Mouse (Mus musculus): ENCODE data around the gene Shoc2.

Shoc2 gene

GRCm38 (mm10) chr19:54035100-54035499 is 91.0 kb downstream of the Shoc2 start:
- no peak for DNase-seq (ENCODE audit: low spot score in 2 of 2)

DNA sequence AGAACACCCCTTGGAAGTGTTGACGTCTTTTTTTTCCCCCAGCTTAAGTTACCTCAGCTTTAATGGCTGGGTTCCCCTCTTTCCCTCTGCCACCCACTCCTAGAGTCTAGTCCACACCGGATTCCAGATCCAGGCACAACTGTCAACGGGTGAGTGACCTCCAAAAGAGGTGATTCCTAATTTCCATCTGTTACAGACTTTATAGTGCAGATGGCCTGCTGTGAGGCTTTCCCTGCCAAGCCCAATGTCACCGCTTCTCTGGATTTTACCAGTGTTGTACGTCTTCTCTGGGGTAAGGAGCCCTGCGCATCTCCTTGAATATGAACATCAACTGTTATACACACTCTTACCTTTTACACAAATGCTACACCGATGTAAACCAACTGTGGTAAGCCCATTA is 95.3 kb downstream of the Shoc2 start:
- DNase-seq (ENCODE audit: low spot score in 2 of 2): no peak

DNA sequence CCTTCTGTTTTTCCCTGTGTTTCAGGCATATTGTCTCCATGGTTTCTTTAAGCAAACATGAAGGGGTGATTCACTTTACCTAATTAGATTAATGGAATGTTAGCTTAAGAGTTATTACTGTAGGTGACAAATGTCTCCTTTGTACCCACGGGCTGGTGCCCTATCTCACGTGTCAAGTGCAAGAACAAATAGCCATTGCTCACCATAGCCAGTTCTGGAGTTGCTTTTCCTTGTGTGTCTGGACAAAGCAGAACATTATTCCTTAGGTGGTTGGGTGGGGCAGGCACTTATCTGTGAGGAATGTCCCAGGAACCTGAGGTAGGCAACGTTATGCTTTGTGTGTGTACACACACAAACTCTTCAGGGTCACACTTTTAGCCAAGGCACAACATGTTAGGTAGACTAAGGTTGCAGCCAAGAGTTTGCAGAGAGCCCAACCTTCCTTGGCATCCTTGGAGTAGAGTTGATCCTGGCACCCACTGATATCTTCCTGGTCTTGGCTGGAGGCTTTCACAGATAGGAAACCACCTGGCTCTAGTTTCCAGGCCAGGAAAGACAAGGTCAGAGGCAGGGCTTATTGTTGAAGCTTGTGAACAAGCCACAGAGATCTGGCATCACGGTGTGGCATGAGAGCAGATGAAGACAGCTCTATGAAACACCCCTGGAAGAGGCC is 96.4 kb downstream of the Shoc2 start:
- no peak for DNase-seq (ENCODE audit: low spot score in 2 of 2)

DNA sequence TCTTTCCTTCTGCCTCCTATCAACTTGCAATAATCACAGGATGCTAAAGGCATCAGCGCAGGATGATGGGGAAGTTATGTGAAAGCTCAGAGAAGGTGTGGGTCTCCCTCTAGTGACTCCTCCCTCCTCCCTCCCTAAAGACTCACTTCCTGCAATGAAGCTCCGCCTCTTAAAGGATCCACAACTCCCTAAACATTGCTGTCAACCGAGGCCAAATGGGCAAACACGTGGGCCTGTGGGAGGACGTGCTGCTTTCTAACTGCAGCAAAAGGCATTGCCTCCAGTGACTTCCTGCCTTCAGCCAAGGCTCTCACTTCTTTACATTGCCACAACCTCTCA is 96.9 kb downstream of the Shoc2 start:
- no peak for DNase-seq (ENCODE audit: low spot score in 2 of 2)

- DNase-seq (ENCODE audit: low spot score in 2 of 2): no peak
Observed at GRCm38 (mm10) chr19:54043851-54044250, 99.7 kb downstream of the Shoc2 start, which contains the start of gene Adra2a. TSS of gene Adra2a (plus strand) at chr19:54044151.

GRCm38 (mm10) chr19:54044507-54045371 is 100.6 kb downstream of the Shoc2 start:
- peak; percentile 65 to 76 for DNase-seq (ENCODE audit: low spot score in 2 of 2)

- DNase-seq (ENCODE audit: low spot score in 2 of 2): peak in 1 of 2 experiments; percentile 35
Observed at GRCm38 (mm10) chr19:54045412-54045811, 101.3 kb downstream of the Shoc2 start.

DNA sequence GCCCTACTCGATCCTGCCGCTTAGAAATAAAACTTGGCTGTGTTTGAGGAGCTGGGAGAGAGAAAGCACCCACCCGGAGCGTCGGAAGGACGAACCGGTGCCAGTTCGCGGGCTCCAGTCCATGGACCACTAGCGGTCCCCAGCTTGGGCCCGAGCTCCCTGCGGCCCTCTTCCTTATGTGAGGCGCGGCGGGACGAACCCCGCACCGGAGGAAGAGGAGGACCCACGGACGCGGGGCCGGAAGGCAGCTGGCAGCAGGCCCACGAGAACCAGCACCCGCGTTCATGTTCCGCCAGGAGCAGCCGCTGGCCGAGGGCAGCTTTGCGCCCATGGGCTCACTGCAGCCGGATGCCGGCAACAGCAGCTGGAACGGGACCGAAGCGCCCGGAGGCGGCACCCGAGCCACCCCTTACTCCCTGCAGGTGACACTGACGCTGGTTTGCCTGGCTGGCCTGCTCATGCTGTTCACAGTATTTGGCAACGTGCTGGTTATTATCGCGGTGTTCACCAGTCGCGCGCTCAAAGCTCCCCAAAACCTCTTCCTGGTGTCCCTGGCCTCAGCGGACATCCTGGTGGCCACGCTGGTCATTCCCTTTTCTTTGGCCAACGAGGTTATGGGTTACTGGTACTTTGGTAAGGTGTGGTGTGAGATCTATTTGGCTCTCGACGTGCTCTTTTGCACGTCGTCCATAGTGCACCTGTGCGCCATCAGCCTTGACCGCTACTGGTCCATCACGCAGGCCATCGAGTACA is 102.0 kb downstream of the Shoc2 start:
- DNase-seq (ENCODE audit: low spot score in 2 of 2): peak in 1 of 2 experiments; percentile 44

DNA sequence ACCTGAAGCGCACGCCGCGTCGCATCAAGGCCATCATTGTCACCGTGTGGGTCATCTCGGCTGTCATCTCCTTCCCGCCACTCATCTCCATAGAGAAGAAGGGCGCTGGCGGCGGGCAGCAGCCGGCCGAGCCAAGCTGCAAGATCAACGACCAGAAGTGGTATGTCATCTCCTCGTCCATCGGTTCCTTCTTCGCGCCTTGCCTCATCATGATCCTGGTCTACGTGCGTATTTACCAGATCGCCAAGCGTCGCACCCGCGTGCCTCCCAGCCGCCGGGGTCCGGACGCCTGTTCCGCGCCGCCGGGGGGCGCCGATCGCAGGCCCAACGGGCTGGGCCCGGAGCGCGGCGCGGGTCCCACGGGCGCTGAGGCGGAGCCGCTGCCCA is 102.6 kb downstream of the Shoc2 start:
- DNase-seq (ENCODE audit: low spot score in 2 of 2): no peak

DNA sequence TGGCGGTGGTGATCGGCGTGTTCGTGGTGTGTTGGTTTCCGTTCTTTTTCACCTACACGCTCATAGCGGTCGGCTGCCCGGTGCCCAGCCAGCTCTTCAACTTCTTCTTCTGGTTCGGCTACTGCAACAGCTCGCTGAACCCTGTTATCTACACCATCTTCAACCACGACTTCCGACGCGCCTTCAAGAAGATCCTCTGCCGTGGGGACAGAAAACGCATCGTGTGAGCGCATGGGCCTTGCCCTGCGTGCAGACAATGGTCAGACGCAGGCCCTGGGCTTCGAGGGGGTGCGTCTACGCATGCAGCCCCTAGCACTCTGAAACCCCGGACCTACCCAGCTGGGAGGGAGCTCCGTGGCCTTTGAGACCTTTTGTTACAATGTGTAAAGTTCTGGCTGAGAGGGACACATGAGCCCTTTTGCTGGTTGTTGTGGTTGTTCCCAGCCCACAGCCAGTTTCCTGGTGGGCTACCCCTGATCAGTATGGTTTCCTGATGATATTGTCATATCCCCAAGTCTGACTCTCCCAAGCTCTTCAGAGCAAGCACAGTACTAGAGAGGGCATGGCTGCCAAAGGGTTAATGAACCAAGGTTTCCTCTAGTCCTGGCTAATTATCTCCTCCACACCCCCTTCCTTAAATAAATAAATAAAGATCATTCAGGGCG is 103.4 kb downstream of the Shoc2 start:
- no peak for DNase-seq (ENCODE audit: low spot score in 2 of 2)

DNA sequence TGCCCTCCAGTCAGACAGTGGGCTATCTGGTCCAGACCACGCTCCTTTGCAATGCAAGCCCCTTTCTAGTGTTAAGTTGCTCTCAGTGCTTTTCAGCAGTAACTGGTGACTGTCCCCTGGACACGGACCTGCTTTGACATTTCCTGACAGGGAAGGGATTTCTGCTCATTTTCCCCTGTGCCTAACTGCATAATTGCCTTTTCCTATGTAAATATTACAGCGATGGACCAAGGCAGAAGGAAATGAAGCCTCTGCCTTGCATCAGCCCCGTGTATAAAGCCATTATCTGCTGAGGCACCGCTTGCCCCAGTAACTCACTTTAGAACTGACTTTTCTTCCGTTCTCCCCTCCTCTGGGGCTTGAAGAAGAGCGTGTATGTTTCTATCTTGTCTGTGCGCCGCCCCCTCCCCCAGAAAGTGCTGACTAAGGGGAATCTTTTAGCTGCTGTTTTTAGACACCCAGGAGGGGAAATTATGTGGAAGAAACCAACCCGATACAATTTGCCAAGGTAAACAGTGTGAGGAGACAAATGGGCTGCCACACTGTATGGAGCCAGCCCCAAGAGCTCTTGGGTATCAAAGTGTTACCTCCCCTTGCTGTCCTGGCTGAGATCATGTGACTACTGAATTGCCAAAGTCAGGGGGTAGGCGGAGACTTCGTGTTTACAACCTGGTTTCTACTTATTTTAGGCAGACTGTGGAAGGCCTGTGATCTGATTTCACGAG is 104.2 kb downstream of the Shoc2 start:
- DNase-seq (ENCODE audit: low spot score in 2 of 2): no peak

- no peak for DNase-seq (ENCODE audit: low spot score in 2 of 2)
Observed at GRCm38 (mm10) chr19:54051651-54052050, 107.5 kb downstream of the Shoc2 start.

DNA sequence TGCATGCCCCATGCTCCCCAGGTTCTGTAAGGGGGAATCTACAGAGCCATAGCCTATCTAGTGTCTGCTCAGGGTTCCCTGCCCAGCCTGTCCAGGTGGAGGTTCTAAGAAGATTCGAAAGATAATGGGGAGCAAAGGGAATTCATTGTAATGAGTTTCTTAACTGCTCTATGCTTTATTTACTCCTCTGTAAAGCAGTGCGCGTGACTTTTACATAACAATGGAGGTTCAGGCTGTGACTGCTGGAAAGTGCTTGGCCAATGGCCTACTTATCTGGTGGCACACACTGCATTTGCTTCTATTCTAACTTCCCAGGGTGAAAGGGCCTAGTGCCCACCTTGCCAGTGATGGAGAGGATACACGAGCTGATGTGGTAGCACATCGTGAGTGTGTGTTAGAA is 111.7 kb downstream of the Shoc2 start:
- DNase-seq (ENCODE audit: low spot score in 2 of 2): no peak

- no peak for DNase-seq (ENCODE audit: low spot score in 2 of 2)
Observed at GRCm38 (mm10) chr19:54068447-54068846, 124.3 kb downstream of the Shoc2 start.

DNA sequence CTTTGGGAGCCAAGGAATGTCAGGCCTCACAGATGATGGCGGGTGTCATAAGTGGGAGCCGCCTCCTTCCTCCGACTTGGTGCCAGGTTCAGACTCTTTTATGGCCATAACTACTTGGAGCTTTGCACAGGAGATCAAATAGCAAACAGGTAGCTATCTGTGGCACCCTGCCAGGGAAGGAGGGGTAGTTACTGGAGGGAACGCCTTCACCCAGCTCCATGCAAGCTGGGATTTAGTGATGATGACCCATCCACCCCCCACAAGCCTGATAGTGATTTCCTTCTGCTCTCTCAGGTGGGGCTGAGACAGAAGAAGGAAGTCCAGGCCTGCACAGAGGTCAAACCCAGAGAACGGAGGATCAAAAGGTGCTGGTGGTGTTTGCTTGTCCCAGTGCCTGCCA is 126.4 kb downstream of the Shoc2 start:
- no peak for DNase-seq (ENCODE audit: low spot score in 2 of 2)

DNA sequence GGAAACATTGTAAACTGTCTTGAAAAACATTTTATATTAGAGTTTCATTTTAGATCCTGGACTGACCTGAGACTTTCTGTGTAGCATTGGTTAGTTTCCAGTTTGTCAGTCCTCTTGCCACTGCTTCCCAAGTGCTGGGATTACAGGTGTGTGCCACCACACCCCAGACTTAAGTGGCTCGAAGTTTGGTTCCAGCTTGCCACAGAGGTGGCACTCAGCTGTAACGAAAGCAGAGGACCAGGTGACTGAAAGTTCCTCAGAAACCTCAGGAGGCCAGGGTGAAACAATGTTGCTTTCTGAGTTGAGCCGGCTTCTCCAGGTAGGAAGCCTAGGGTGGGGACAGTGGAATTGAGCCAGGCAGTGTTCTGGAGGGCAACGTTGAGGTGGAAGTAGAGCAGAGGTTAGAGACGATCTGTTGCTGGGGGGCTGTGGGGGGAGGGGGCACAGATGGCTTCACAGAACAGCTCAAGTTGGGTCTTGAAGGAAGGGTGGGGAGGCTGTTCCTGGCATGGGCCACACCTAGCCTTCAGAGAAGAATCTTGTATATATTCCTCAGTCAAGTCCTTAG is 128.2 kb downstream of the Shoc2 start:
- DNase-seq (ENCODE audit: low spot score in 2 of 2): no peak

GRCm38 (mm10) chr19:54076362-54077349 is 132.6 kb downstream of the Shoc2 start:
- no peak for DNase-seq (ENCODE audit: low spot score in 2 of 2)

DNA sequence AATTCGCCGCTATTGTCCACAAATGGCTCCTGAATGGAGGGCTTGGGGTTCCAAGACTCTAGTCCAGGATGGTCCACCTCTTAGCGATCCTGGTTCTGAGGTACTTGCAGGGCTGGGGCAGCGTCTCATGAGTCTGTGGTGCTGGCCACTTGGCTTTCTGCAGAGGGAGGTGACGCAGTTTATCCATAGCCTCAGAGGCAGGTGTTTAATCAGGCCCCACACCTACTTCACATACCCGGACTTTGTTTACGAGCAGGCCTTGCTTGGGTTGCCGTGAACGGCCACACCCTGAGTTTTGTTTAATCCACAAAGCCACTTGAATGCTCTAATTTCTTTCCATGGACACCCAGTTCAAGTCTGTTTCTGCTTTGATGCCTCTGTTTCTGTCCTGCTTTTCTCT is 137.2 kb downstream of the Shoc2 start:
- no peak for DNase-seq (ENCODE audit: low spot score in 2 of 2)

- no peak for DNase-seq (ENCODE audit: low spot score in 2 of 2)
Observed at GRCm38 (mm10) chr19:54081716-54082165, 137.6 kb downstream of the Shoc2 start.

Data from frontal cortex, postnatal 10 days (tissue).